Mouse (Mus musculus): Measurements from ENCODE around the gene Lman1l. TPM values are rescaled to one million over a fixed set of nuclear protein-coding genes. Genes with fewer than 3 reads are reported as not detected.

Gene Lman1l
- total RNA-seq, 2 experiments from 2014 or later: 0.15 to 0.23 TPM

DNA sequence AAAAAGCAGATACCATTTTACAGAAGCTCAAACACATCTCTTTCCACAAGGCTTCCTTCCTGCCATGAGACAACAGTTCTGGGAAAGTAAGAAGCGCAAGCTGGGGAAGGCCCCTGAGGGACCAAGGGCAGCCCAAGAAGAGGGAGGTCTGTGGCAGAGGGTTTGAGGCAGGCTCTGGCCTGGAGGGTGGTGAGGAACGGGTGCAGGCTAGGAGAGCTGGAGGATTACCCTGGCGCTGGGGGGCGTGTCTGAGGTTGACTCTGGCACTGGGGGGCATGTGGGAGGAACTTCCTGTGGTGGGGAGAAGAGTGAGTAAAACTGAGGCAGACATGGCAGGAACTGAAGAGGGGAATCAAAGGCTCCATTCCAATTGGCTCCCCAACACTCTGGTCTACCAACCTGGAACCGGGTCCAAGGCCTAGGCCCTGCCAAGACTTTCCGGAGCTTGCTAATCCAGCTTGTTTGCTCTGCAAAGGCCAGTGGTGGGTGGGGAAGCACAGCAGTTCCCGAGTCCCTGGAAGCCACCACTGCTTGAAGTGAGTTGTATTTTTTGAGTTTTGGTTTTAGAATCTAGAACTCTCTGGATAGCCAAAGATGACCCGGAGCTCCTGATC is 2.9 kb downstream of the Lman1l start:
- DNase-seq: no peak

- no peak for DNase-seq
Measured at GRCm38 (mm10) chr9:57614786-57615185, 5.8 kb downstream of the Lman1l start.

GRCm38 (mm10) chr9:57613975-57614374 is 6.6 kb downstream of the Lman1l start:
- DNase-seq: no peak

- no peak for DNase-seq
Measured at GRCm38 (mm10) chr9:57612587-57612986, 8.0 kb downstream of the Lman1l start.

DNA sequence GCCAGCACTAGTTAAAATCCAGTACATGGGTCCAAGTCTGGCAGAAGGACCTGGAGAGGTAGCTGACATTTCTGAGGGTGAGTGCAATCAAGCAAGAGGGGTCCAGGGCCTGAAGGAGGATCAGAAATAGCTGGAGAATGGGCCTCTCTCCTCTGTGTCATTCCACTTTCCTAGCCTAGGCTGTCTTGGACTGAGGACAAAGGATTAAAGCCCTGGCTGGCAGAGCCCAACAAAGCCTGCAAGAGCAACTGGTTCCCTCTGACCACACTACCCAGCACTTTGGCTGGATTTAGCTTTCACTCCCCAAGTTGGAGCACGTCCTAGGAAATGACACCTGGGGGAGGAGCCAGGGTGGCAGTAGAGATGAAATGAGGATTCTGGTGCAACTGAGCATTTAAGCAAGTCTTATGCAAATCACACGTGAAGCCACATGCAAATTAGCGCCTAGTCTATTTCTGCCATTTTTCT is 10.2 kb downstream of the Lman1l start:
- no peak for DNase-seq

DNA sequence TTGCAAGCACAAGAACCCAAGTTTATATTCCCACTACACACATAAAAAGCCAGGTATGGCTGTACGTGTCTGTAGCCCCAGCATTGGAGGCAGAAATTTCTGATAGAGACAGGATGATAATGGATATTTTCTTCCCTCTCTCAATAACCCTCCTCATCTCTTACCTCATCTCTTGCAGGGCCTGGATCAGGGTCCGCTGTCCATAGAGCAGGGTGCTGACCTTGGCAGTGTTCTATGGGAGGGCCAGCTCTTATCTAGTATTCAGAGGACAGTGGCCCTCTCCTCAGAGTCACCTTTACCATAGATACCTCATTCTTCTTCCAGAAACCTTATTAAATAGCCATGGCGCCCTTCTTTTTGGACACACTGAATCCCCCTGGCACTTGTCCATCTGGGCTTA is 10.8 kb downstream of the Lman1l start:
- no peak for DNase-seq

DNA sequence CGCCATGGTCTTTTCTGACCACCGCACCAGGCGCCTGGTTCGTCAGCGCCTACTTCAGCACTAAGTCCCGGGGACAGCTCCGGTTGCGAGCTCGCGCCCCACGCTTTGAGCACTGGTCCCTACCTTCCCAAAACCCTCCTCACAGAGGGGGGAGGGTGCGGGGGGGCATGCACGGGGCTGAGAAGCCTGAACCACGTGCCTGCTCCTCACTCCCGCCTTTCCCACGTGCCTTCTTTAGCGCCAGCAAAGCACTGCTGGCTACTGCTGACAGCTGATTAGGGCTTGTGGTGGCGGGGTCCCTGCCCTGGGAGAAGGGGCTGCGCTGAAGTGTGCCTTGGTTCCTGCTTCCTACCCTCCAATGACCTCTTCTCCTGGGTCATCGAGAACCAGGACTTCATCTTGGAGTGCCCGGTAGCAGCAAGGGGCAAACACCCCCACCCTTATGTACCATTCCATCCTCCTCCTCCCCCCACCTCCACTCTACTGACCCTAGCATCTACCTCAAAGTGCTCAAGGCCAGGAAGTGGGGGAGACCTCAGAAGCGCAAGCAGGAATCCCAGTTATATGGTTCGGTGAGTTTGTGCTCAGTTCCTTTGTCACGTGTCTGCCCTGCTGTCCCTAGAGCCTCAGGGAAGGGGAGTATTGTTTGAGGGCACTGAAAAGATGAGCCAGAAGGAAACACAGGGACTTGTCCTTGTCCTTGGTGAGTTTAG is 14.3 kb downstream of the Lman1l start, which contains the start of gene Cplx3:
Cplx3 (minus strand) TSS at position 143 of the 713 bp plus-strand sequence.
- peak in 1 of 2 experiments; percentile 54 for DNase-seq

DNA sequence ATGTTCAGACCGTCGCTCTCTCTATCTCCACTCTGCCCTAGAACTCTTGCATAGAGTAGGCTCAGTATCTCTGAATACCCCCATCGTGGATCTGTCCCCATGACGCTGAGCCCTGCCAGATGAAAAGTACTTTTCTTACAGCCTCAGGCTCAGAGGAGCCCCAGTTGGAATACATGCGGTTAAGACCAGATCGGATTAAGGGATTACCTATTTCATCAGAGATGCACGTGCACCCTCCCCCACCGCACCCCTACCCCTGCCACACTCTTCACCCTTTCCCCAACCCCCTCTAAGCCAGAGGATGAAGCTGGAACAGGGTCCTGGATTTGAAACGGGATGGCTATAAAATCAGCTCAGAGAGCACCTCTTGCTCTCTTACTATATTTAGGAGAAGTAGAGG is 15.1 kb downstream of the Lman1l start:
- no peak for DNase-seq

DNA sequence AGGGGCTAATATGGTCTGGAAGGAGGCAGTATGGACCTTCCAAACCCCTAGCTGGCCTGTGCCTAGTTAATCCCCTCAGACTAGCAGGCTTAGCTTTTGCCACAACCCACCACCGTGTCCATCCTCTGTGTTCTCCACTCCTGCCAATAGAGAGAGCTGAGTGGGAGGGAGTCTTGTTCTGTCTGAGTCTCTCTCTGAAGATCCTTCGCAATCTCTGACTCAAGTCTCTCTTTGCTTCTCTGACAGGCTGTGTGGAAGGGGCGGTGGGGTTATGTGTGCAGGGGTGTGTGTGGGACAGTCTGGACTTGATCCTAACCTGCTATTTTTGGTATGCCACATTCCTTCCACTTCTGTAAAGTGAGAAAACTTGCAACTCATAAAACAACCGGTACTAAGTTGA is 15.7 kb downstream of the Lman1l start:
- DNase-seq: no peak

DNA sequence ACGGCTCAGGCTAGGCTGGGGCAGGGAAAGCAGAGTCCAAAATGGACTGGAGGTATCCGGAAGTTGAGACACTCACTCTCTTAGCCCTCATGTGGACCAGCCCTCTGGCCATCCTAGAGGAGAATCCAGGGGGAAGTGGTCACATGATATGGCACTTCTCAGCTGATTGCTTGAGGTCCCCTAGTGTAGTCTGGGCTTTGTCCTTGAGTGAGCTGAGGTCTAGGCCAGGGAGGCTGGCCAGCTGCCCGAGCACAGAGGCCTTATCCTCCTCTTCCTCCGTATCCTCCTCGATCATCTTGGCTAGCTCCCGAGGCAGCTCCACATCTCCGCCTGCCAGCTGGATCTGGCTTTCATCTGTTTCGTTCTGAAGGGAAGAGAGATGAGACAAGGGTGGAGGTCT is 18.5 kb downstream of the Lman1l start:
- DNase-seq: no peak

DNA sequence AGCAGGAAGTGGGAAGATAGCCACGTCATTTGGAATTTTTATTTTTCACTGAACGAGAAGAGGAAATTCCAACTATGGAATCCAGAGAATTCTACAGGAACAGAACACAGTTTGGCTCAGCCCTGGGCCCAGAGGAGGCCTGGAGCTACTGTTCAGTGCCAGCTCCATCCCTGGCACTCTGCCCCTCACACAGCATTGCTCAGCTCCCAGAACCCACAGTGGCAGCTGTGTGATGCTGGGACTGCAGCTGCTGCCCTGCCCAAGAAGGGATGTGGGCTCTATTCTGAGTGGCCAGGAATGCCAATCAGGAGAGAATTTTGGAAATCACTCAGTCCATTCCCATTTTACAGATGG is 19.2 kb downstream of the Lman1l start:
- no peak for DNase-seq

- DNase-seq: no peak
Measured at GRCm38 (mm10) chr9:57600620-57601352, 19.8 kb downstream of the Lman1l start.

DNA sequence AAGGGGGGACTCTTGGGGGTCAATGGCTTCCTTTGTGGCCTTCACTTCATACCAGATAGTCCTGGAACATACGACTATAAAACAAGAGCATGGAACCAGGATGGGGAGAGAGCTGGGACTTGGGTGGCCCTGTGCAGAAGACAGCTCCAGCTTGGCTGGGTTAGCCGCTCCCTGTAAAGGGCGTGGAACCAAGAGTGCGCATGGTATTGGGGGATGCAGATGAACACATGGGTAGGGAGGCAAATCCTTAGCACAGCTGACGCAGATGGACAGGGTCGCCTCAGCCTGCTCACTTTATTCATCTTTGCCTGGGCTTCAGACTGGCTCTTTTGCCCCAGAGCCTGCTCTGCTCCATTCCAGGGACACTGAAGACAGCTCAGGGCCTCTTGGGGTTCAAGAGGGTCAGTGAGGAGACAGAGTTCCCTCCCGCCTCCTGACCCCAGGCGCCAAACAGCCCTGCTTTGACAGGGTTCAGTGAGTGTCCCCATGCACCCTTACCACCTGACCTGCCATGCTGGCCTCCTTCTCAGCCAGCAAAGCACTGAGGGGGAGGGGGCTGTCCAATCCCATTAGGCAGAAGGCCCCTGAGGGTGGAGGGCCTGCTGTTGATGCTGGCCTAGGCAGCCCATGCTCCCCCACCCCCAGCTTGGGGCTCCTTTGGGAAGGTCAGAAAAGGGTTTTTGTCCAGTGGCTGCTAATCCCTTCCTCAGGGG is 21.6 kb downstream of the Lman1l start:
- no peak for DNase-seq

DNA sequence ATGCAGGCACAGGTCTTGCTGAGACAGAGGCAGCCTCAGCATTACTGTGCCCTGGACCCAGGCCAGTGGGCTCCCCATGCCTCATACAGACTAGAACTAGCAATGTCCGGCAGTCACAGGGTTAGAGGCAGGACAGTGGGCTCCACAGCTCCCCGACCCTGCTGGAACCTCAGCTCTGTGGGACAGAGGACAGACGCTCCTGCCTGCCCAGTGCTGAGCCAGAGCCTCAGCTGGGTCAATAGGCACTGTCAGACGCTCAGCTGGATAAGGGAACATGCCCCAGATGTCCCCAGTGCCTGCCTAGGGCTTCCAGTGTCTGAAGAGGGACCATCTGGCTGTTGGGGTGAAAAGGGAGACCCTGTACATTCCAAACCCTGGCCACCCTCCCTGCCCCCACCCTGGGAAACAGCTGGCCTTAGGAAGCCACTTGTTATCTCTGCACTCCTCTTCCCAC is 22.6 kb downstream of the Lman1l start:
- DNase-seq: no peak

DNA sequence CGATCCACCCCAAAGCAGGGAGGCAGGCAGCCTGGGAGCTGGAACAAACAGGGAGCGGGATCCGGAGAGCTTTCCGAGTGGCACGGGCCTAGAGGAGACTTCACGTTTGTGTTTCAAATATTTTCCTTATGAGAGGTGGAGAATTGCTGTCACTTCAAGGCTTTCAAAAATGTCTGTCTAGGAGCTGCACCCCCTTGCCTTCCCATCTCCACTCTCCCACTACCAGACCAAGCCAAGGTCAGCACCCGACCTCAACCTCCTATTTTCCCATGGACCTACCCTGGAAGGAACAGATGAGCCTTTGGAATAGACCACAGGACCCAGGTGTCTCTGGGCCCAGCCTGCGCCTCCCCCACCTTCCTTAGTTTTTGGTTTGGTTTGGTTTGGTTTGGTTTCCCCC is 23.3 kb downstream of the Lman1l start:
- no peak for DNase-seq

- no peak for DNase-seq
Measured at GRCm38 (mm10) chr9:57594174-57594509, 26.4 kb downstream of the Lman1l start.

GRCm38 (mm10) chr9:57593454-57594173 is 27.0 kb downstream of the Lman1l start:
- DNase-seq: no peak

GRCm38 (mm10) chr9:57590726-57591125 is 29.8 kb downstream of the Lman1l start:
- no peak for DNase-seq

DNA sequence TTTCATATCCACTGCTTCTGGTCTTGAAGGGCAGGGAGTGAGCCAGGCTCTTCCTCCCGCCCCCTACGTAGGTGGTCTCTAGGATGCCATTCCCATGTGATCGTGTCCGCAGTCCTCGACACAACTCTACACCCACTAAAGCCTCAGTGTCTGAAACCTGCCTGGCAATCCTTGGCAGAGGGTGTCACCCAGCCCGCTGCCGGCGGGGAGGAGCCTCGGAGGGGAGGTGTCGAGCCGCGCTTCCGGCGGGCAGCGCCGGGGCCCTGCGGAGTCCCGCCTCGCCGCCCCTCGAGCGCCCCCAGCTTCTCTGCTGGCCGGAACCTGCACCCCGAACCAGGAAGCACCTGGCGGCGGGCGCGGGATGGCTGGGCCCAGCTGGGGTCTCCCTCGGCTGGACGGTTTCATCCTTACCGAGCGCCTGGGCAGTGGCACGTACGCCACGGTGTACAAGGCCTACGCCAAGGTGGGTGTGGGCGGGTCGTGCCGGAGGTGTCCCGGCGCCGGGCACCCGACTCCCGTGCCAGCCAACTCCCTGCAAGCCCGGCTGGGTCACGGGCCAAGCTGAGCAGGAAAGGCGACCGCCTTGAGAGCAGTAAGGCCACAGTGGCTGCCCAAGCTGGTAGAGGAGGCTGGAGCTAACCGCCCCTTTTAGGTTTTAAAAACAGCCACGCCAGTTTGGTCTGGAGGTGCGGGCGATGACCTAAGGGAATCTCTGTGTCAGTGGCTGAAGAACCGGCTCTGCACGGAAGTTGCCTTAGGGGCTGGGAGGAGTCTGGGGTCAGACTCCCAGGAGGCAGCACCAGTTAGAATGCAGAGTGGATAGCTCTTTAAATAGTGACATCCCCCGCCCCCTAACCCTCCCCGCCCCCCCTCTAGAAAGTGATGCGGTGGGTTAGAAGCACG is 31.1 kb downstream of the Lman1l start, which contains the start of gene Ulk3:
Ulk3 (plus strand) TSS at position 229 of the 903 bp plus-strand sequence.
- peak; percentile 85 to 90 for DNase-seq

- no peak for DNase-seq
Measured at GRCm38 (mm10) chr9:57584991-57585390, 35.6 kb downstream of the Lman1l start.

Data from heart, adult 18-20 months (tissue).